Mouse (Mus musculus) cerebral cortex, adult 2 months (tissue): ENCODE measurements around the gene Gm9376.

Source experiments
- WGBS: fragments of 180-500 bp; shearing (Covaris S2); methylation state at CpG from one replicate; pipeline ENCODE4 v1.1.7; 2018; 5-methylcytosine and 5-hydroxymethylcytosine counted together

The Gm9376 gene

GRCm38 (mm10) chr14:118266660-118267059, at the start of gene Gm9376:
TSS of gene Gm9376 (plus strand) at chr14:118266960.
- WGBS = 90% methylated on average over 2 of the region's 2 CpGs

- 94% methylated on average over 1 of the region's 1 CpGs for WGBS
Measured at GRCm38 (mm10) chr14:118220885-118221284, 45.9 kb upstream of the Gm9376 start.

- WGBS = 65% methylated on average over 16 of the region's 16 CpGs
Measured at GRCm38 (mm10) chr14:118225061-118225743, 41.6 kb upstream of the Gm9376 start.

GRCm38 (mm10) chr14:118225911-118226310, 40.8 kb upstream of the Gm9376 start:
- 1% methylated on average over 21 of the region's 21 CpGs for WGBS

- WGBS = 25% methylated on average over 21 of the region's 21 CpGs
Measured at GRCm38 (mm10) chr14:118226471-118227155, 40.1 kb upstream of the Gm9376 start.

GRCm38 (mm10) chr14:118232381-118232970, 34.3 kb upstream of the Gm9376 start:
- 18% methylated on average over 8 of the region's 8 CpGs for WGBS

GRCm38 (mm10) chr14:118233786-118234540, 32.8 kb upstream of the Gm9376 start:
- 16% methylated on average over 26 of the region's 26 CpGs for WGBS

GRCm38 (mm10) chr14:118234541-118235210, 32.1 kb upstream of the Gm9376 start:
- WGBS = 2% methylated on average over 83 of the region's 84 CpGs

- under 1% methylated on average over 62 of the region's 62 CpGs for WGBS
Measured at GRCm38 (mm10) chr14:118235361-118235972, 31.3 kb upstream of the Gm9376 start.

GRCm38 (mm10) chr14:118235973-118236885, 30.5 kb upstream of the Gm9376 start:
- 1% methylated on average over 73 of the region's 73 CpGs for WGBS

GRCm38 (mm10) chr14:118236886-118237289, 29.9 kb upstream of the Gm9376 start, which contains the start of gene Sox21:
TSS of gene Sox21 (minus strand) at chr14:118237030.
- 1% methylated on average over 34 of the region's 34 CpGs for WGBS

GRCm38 (mm10) chr14:118237786-118238185, 29.0 kb upstream of the Gm9376 start:
- 26% methylated on average over 6 of the region's 6 CpGs for WGBS

GRCm38 (mm10) chr14:118239351-118239750, 27.4 kb upstream of the Gm9376 start:
- whole genome bisulfite sequencing = 29% methylated on average over 8 of the region's 8 CpGs

GRCm38 (mm10) chr14:118241416-118241815, 25.3 kb upstream of the Gm9376 start:
- 82% methylated on average over 2 of the region's 2 CpGs for WGBS

- 92% methylated on average over 6 of the region's 6 CpGs for WGBS
Measured at GRCm38 (mm10) chr14:118253381-118253780, 13.4 kb upstream of the Gm9376 start.

- WGBS = 91% methylated on average over 4 of the region's 4 CpGs
Measured at GRCm38 (mm10) chr14:118268849-118269248, 2.1 kb downstream of the Gm9376 start.

- WGBS = 83% methylated on average over 6 of the region's 6 CpGs
Measured at GRCm38 (mm10) chr14:118272594-118273555, 6.1 kb downstream of the Gm9376 start.

GRCm38 (mm10) chr14:118277704-118278498, 11.1 kb downstream of the Gm9376 start:
- WGBS = 89% methylated on average over 7 of the region's 7 CpGs
